In genomic region chr17:23746767-23747166, GRCm38 (mm10) we compare ENCODE assay signal across 1 mouse cellular context.
TF ChIP-seq lines count a peak whose summit lies in the region.

No protein-coding gene starts in this region.

TF ChIP-seq in CH12.LX, 34 proteins besides CTCF, POLR2A, EP300 and RAD21 (continued from another document):
- TF ChIP-seq MEF2A (IDR thresholded peaks at IDR 0.05; ENCODE audit: borderline replicate concordance, low read depth, low read length) (no peak), SMC3 (IDR thresholded peaks at IDR 0.05; ENCODE audit: low read depth, low read length) (no peak), ZKSCAN1 (IDR thresholded peaks at IDR 0.05; ENCODE audit: borderline replicate concordance, low read depth, low read length) (no peak), CHD1 (IDR thresholded peaks at IDR 0.05; ENCODE audit: low read depth, low read length) (no peak), JUND (conservative IDR thresholded peaks at IDR 0.05; ENCODE audit: low read depth, low read length) (no peak), ZNF384 (IDR thresholded peaks at IDR 0.05; ENCODE audit: low read depth, low read length) (no peak), GABPA (IDR thresholded peaks at IDR 0.05; ENCODE audit: insufficient replicate concordance, low read depth, low read length) (no peak), BHLHE40 (IDR thresholded peaks at IDR 0.05; ENCODE audit: low read depth, low read length) (no peak), USF2 (conservative IDR thresholded peaks at IDR 0.05; ENCODE audit: low read depth, low read length) (no peak), PAX5 (IDR thresholded peaks at IDR 0.05; ENCODE audit: low read length) (no peak), ZMIZ1 (IDR thresholded peaks at IDR 0.05; ENCODE audit: low read depth, low read length) (no peak), MYC (IDR thresholded peaks at IDR 0.05; ENCODE audit: low read depth, low read length) (no peak), MAFK (IDR thresholded peaks at IDR 0.05; ENCODE audit: insufficient replicate concordance, low read length) (no peak)
